Mouse (Mus musculus): ENCODE data around the gene Fam83f. TPM values are rescaled to one million over a fixed set of nuclear protein-coding genes. Genes with fewer than 3 reads are reported as not detected.

Fam83f gene
- polyA plus RNA-seq (2017; shearing (Covaris generic)): 1 to 10 TPM in 1 of 2 experiments, under 1 TPM in 1; 0.30 to 1.2 TPM

DNA sequence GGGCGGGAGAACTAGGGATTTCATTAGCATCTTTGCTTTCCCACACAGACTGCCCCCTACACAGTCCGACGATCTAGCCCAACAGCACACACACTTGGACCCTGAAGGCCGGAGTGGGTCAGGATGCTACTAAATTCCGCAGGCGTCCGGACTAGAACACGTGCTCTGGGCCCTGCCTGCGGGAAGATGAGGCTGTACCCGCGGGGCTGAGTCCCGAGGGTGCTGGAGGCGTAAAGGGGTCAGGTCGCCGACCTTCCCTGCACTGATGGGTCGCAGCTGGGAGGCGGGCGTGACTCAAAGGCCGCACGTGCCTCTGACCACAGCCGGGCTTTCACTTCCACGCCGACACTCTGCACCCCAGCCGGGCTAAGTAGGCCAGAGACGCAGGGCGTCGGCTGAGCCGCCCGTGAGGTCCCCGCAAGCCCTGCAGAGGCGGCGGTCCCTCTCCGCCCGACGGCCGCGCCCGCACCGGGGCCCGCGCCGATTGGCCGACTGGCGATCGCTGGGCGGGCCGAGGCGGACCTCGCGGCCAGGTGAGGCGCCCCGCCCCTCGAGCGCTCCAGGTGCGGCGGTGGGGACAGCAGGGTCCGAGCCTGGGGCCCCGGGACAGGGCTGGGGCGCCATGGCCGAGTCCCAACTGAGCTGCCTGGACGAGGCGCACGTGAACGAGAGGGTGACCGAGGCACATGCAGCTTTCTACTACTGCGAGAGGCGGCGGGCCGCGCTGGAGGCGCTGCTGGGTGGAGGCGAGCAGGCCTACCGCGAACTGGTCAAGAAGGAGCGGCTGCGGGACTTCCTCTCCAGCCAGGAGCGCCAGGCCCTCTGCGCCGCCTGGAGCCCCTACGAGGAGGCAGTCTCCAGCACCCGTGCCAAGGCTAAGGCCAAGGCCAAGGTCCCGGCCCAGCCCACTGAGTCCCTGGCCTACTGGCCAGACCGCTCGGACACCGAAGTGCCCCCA is at the start of gene Fam83f:
TSS of gene Fam83f (plus strand) at position 553 of the 958 bp plus-strand sequence.

DNA sequence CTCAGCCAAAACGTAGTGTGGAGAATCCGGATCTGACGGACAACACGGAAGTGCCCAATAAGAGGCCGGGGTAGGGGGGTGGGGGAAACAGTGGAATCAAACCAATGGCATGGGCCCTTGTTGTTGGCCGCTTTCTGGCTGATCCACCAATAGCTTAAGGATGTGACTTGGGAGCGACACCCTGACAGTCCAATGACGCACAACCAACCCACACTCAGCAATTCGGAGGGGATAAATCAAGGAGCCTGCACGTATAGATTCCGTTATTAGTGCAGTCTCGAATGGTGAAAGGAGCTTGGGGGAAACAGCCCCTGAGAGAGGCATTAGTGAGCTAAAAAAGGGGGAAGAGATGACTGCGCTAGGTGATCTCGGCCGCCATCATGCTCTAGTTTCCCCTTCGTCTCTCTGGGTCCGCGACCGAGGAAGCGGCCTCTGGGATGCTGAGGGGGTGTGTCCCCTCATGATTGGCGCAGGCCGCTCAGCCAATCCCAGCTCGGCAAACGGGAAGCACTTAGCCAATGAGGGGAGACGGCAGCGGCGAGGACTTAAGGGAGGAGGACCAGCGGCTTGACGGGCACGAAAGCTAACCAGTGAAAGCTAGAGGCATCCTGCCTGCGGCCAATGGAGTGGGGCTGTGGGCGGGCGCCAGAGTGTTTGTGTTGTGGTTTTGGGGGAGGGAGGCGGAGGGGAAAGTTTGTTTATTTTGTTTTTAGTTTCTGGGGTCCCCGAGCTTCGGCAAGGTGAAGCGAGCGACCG is 39.1 kb downstream of the Fam83f start, which contains the start of gene Tnrc6b:
TSS of gene Tnrc6b (plus strand) at position 706 of the 756 bp plus-strand sequence.

Other genes with a start within 250 kb of the Fam83f start
- gene Enthd1, start 106.7 kb upstream of the Fam83f start, polyA plus RNA-seq (2017; shearing (Covaris generic)): 1 to 10 TPM in 1 of 2 experiments, under 1 TPM in 1; 0.46 to 1.7 TPM
- 10 to 100 TPM; 47.2 to 63.5 TPM for gene Grap2, start 99.3 kb upstream of the Fam83f start, polyA plus RNA-seq (2017; shearing (Covaris generic))
- 10 to 100 TPM; 33.8 to 35.8 TPM for gene Tnrc6b, start 39.5 kb downstream of the Fam83f start, polyA plus RNA-seq (2017; shearing (Covaris generic))